Mouse (Mus musculus) intestine, embryonic 14.5 days (tissue): ENCODE measurements around the gene Zfp410. TPM values are rescaled to one million over a fixed set of nuclear protein-coding genes. Genes with fewer than 3 reads are reported as not detected.
"Not testable (repeated sequence)": the region's sequence is repeated elsewhere in the genome, so short reads cannot be mapped to it uniquely, and the experiment has no call there.

Experiments
- ATAC-seq: fragments of 200-750 bp; cut with Nextera tagmentation; replicated peaks from 2 replicates; pipeline ENCODE4 v1.8.0; 2017; ENCODE audit warnings: low read depth, moderate number of reproducible peaks, moderate TSS enrichment, moderate library complexity; ENCODE audit not compliant: low FRiP score, low TSS enrichment
- DNase-seq: peaks from one replicate; pipeline ENCODE4 v3.0.0-alpha.2; 2018; ENCODE audit warnings: low spot score
- H3K27ac ChIP-seq: fragments of 300-500 bp; sonication (generic); 2 replicates; pipeline ENCODE4 v1.5.1; 2014; ENCODE audit warnings: low read depth, mild to moderate bottlenecking, control low read depth
- H3K27me3 ChIP-seq: fragments of 300-500 bp; sonication (generic); replicated peaks from 2 replicates; pipeline ENCODE4 v1.6.1; 2014; ENCODE audit warnings: low read length, control low read depth; ENCODE audit not compliant: control insufficient read depth, insufficient read depth
- H3K36me3 ChIP-seq: fragments of 300-500 bp; sonication (generic); 2 replicates; pipeline ENCODE4 v1.6.1; 2014; ENCODE audit warnings: low read length, control low read depth; ENCODE audit not compliant: control insufficient read depth, insufficient read depth
- H3K4me1 ChIP-seq: fragments of 300-500 bp; sonication (generic); replicated peaks from 2 replicates; pipeline ENCODE4 v1.6.1; 2014; ENCODE audit warnings: low read length, control low read depth, mixed read lengths; ENCODE audit not compliant: control insufficient read depth, insufficient read depth
- H3K4me2 ChIP-seq: fragments of 300-500 bp; sonication (generic); 2 replicates; pipeline ENCODE4 v1.6.1; 2014; ENCODE audit warnings: low read length
- H3K4me3 ChIP-seq: fragments of 300-500 bp; sonication (generic); 2 replicates; pipeline ENCODE4 v1.5.1; 2014; ENCODE audit warnings: low read depth, low read length, control low read depth, mixed read lengths
- H3K9ac ChIP-seq: fragments of 300-500 bp; sonication (generic); 2 replicates; pipeline ENCODE4 v1.6.1; 2014; ENCODE audit warnings: mild to moderate bottlenecking, low read length
- H3K9me3 ChIP-seq: fragments of 300-500 bp; sonication (generic); 2 replicates; pipeline ENCODE4 v1.6.1; 2016; ENCODE audit warnings: low read length, control low read depth; ENCODE audit not compliant: control insufficient read depth
- WGBS: fragments of 180-500 bp; shearing (Covaris S2); extraction: QIAGEN DNeasy Blood & Tissue Kit; methylation state at CpG from one replicate; pipeline ENCODE4 v1.1.7; 2014; 5-methylcytosine and 5-hydroxymethylcytosine counted together
- polyA plus RNA-seq: library from polyadenylated mRNA; unstranded; fragments of >200 nt; fragmentation: Nextera tagmentation; extraction: Ambion mirVana; gene quantifications from 2 replicates; pipeline ENCODE4 v1.2.1, GENCODE M21; 2014

Zfp410 gene
- polyA plus RNA-seq, 1 experiment from 2014 or later = 66.0 TPM

GRCm38 (mm10) chr12:84327111-84327512 is 10.5 kb downstream of the Zfp410 start:
- H3K4me3 ChIP-seq = no peak overlapping the region
- H3K27ac ChIP-seq = no peak overlapping the region
- no peaks in the 10 kb centered on the region for H3K9me3 ChIP-seq
- H3K4me1 ChIP-seq = no peaks in the 10 kb centered on the region
- 59% methylated on average over 4 of the region's 4 CpGs for WGBS
- H3K36me3 ChIP-seq = peaks cover 74% of the 10 kb centered on the region
- H3K27me3 ChIP-seq = no peaks in the 10 kb centered on the region
- ATAC-seq (no peak), DNase-seq (no peak)
- H3K4me2 ChIP-seq = no peak overlapping the region
- H3K9ac ChIP-seq = no peak overlapping the region

GRCm38 (mm10) chr12:84336963-84337625 is 20.4 kb downstream of the Zfp410 start:
- H3K4me1 ChIP-seq = no peaks in the 10 kb centered on the region
- H3K4me2 ChIP-seq = no peak overlapping the region
- no peak for DNase-seq
- H3K27ac ChIP-seq = no peak overlapping the region
- H3K27me3 ChIP-seq = no peaks in the 10 kb centered on the region
- no peak overlapping the region for H3K9ac ChIP-seq
- peaks cover 86% of the 10 kb centered on the region for H3K36me3 ChIP-seq
- no peaks in the 10 kb centered on the region for H3K9me3 ChIP-seq
- no peak for ATAC-seq
- WGBS = 90% methylated on average over 11 of the region's 11 CpGs
- no peak overlapping the region for H3K4me3 ChIP-seq

- no peak overlapping the region for H3K9ac ChIP-seq
- peaks cover 42% of the 10 kb centered on the region for H3K36me3 ChIP-seq
- peak; percentile 60 for DNase-seq
- no peak overlapping the region for H3K4me3 ChIP-seq
- no peaks in the 10 kb centered on the region for H3K27me3 ChIP-seq
- H3K9me3 ChIP-seq = no peaks in the 10 kb centered on the region
- no peak overlapping the region for H3K4me2 ChIP-seq
- no peak for ATAC-seq
- H3K4me1 ChIP-seq = no peaks in the 10 kb centered on the region
- H3K27ac ChIP-seq = no peak overlapping the region
- WGBS = 59% methylated on average over 2 of the region's 2 CpGs
These were observed 30.5 kb downstream of the Zfp410 start for GRCm38 (mm10) chr12:84347192-84347591.

- H3K36me3 ChIP-seq, H3K27me3 ChIP-seq, H3K4me2 ChIP-seq, H3K9me3 ChIP-seq, DNase-seq, H3K9ac ChIP-seq, H3K4me3 ChIP-seq, ATAC-seq, H3K27ac ChIP-seq: not testable (repeated sequence)
- 87% methylated on average over 2 of the region's 2 CpGs for WGBS
- peaks cover 13% of the 10 kb centered on the region for H3K4me1 ChIP-seq
These were observed 42.0 kb downstream of the Zfp410 start for GRCm38 (mm10) chr12:84358699-84359098.

- H3K4me2 ChIP-seq = peak within 1 kb of the TSS; percentile 85
- no peaks in the 10 kb centered on the region for H3K27me3 ChIP-seq
- no peaks in the 10 kb centered on the region for H3K9me3 ChIP-seq
- H3K4me1 ChIP-seq = peaks cover 13% of the 10 kb centered on the region
- H3K27ac ChIP-seq = no peak within 1 kb of the TSS
- H3K36me3 ChIP-seq = peaks cover 1% of the 10 kb centered on the region; the same call in 1 of the 2 replicates
- WGBS = under 1% methylated on average over 51 of the region's 51 CpGs
- DNase-seq (peak; percentile 96), ATAC-seq (peak; percentile 99)
- peak within 1 kb of the TSS; percentile 100 for H3K4me3 ChIP-seq
- peak within 1 kb of the TSS; percentile 79 for H3K9ac ChIP-seq
These were observed 45.2 kb downstream of the Zfp410 start, which contains the start of the genes Coq6 and Fam161b for GRCm38 (mm10) chr12:84361555-84362489. Coq6 (plus strand) TSS chr12:84361657. Fam161b (minus strand) TSS chr12:84361833.

GRCm38 (mm10) chr12:84362872-84363271 is 46.2 kb downstream of the Zfp410 start:
- 31% methylated on average over 2 of the region's 2 CpGs for WGBS
- Histone ChIP-seq H3K9ac (peak overlapping the region; percentile 79; the same call in 1 of the 2 replicates), H3K36me3 (peaks cover 11% of the 10 kb centered on the region; the same call in 1 of the 2 replicates), H3K4me1 (peaks cover 13% of the 10 kb centered on the region), H3K27me3 (no peaks in the 10 kb centered on the region), H3K27ac (no peak overlapping the region), H3K4me3 (peak overlapping the region; percentile 100), H3K9me3 (no peaks in the 10 kb centered on the region), H3K4me2 (peak overlapping the region; percentile 85)
- no peak for ATAC-seq
- DNase-seq = no peak

GRCm38 (mm10) chr12:84364291-84364690 is 47.6 kb downstream of the Zfp410 start:
- no peaks in the 10 kb centered on the region for H3K9me3 ChIP-seq
- H3K4me3 ChIP-seq = no peak overlapping the region
- H3K4me2 ChIP-seq = no peak overlapping the region
- peaks cover 24% of the 10 kb centered on the region for H3K36me3 ChIP-seq
- DNase-seq = no peak
- no peaks in the 10 kb centered on the region for H3K27me3 ChIP-seq
- no peak overlapping the region for H3K27ac ChIP-seq
- ATAC-seq = no peak
- H3K9ac ChIP-seq = no peak overlapping the region
- 84% methylated on average over 9 of the region's 9 CpGs for WGBS
- peaks cover 13% of the 10 kb centered on the region for H3K4me1 ChIP-seq

- WGBS = 92% methylated on average over 6 of the region's 6 CpGs
- H3K4me1 ChIP-seq = peaks cover 13% of the 10 kb centered on the region
- no peak overlapping the region for H3K4me2 ChIP-seq
These were observed 48.5 kb downstream of the Zfp410 start for GRCm38 (mm10) chr12:84365137-84365536.

More at GRCm38 (mm10) chr12:84365137-84365536, 48.5 kb downstream of the Zfp410 start:
- H3K27ac ChIP-seq = no peak overlapping the region
- H3K9me3 ChIP-seq = no peaks in the 10 kb centered on the region
- DNase-seq (no peak), ATAC-seq (no peak)
- no peak overlapping the region for H3K4me3 ChIP-seq
- no peak overlapping the region for H3K9ac ChIP-seq
- peaks cover 33% of the 10 kb centered on the region for H3K36me3 ChIP-seq
- H3K27me3 ChIP-seq = no peaks in the 10 kb centered on the region
